Mouse (Mus musculus) c-Kit-positive CD71-positive TER-119-positive erythroid progenitor cells, embryonic 14.5 days (primary cell): ENCODE results near the gene Nutf2.
"Not testable (repeated sequence)": the region's sequence is repeated elsewhere in the genome, so short reads cannot be mapped to it uniquely, and the experiment has no call there.

Experiments
- DNase-seq: peaks from one replicate; pipeline ENCODE4 v3.0.0-alpha.2; 2013; ENCODE audit warnings: low spot score

The Nutf2 gene

DNA sequence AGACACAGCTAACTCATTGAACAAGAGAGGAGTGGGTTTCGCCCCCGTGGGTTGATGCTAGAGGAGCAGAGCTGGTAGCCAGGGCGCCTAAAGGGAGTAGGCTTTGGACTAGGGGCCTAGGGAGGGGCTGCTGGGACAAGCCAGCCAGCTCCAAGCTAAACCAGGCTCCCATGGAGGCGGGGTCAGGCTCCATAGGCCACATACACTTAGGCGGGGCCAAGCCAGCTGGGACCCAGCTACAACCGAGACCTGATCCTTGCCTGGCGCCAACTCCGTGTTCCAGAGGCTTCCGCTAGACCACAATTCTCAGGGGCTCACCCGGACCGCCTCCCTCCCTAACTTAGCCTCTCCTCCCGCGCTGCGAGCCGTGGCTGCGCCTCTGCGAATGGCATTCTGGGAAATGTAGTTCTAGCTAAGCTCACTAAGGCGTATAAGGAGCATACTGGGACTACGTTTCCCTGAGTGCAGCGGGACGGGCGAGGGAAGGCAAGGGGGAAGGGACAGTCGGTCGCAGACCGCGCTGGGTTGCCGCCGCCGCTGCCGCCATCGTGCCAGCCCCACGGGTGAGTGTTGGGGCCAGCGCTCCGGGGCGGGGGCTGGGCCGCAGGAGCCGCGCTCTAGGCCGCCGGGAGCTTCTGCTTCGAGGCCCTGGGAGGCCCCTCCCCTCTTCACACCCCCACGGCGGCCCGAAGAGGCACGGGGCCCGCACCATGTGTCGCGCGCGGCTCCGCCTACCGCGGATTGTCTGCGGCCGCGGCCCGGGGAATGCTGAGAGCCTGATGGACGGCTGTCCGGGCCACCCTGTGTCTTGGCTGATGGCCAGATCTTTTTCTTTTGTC is at the start of gene Nutf2:
Nutf2 (plus strand) TSS at position 438 of the 839 bp plus-strand sequence.
- DNase-seq = peak; percentile 96

DNA sequence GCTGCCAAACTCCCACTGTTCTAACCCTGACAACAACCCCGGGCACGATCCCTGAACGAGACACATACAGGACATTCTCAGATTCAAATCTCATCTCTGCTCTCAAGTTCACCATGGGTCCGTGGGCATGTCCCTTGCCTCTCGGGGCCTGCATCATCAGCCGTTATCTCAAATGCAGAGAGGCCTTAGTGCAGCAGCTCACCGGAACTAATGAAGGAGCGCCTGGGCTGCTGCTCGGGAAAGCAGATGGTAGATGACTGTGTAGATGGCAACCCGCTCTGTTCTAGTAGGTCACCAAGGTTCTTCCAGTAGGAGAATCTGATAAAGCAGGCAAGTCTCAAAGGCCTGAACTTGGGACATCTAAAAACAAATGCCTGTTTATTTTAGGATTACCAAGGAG is 49.3 kb upstream of the Nutf2 start:
- DNase-seq = no peak

DNA sequence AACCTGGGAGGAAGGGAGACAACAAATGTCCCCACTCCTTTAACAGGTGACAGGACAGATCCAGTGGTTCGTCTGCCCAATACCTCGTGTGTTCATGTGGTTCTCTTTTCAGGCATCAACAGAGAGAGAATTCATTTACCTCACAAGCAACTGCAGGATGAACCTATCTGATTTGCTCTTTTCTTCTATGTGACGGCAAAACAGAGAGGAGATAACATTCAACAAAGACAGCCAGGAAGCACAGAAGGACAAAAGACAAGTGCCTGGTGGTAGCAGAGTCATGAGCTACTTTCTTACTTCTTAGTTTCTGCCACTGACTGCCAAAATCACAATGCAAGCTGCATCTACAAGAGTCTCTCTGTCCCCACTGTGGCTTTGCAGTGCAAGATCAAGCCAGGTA is 48.8 kb upstream of the Nutf2 start:
- DNase-seq = no peak

DNA sequence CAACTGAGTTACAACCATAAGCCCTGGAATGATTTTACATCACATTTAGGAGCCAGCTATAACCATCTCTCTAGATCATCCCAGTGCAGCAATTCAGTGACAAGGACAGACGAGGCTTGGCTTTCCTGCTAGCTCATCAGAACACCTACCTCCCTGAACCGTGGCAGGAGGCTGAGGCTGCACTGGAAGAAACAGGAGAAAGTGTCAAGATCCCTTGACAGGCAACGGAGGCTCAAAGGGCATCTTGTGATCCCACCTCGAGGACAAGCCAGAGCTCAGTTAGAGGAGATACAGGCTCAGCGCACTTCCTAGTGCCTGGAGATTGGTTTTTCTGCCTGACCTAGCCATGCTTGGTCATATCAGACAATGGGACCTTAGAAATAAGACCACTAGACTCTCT is 47.9 kb upstream of the Nutf2 start:
- DNase-seq = no peak

GRCm38 (mm10) chr8:105813241-105813640 is 47.1 kb upstream of the Nutf2 start:
- DNase-seq = no peak

DNA sequence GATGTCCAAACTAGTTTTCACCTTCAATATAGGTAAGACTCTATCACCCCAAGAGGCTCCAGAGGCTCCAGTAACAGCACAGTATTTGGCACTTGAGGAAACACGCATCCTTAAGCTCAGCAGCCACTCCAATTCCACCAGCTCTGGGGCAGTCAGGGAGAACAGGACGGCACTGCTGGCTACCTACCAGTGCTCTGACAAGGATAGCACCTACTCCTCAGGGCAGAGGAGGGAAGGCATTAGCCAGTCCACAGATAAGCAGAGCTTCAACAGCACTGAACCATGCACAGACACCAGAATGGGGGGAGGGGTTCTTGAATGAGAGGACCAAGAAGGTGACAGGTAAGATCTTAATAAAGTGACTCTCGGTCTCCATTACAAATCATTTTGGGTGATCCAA is 40.7 kb upstream of the Nutf2 start:
- DNase-seq = no peak

GRCm38 (mm10) chr8:105820925-105821324 is 39.5 kb upstream of the Nutf2 start:
- DNase-seq = peak; percentile 95

- DNase-seq = no peak
Measured at GRCm38 (mm10) chr8:105825506-105825905, 34.9 kb upstream of the Nutf2 start.

- no peak for DNase-seq
Measured at GRCm38 (mm10) chr8:105826379-105826778, 34.0 kb upstream of the Nutf2 start.

GRCm38 (mm10) chr8:105826861-105827848 is 33.2 kb upstream of the Nutf2 start, which contains the start of the genes Ranbp10 and Tsnaxip1:
Gene Ranbp10 (minus strand): TSS chr8:105827350.
Gene Tsnaxip1 (plus strand): TSS chr8:105827731.
- DNase-seq = peak; percentile 98

DNA sequence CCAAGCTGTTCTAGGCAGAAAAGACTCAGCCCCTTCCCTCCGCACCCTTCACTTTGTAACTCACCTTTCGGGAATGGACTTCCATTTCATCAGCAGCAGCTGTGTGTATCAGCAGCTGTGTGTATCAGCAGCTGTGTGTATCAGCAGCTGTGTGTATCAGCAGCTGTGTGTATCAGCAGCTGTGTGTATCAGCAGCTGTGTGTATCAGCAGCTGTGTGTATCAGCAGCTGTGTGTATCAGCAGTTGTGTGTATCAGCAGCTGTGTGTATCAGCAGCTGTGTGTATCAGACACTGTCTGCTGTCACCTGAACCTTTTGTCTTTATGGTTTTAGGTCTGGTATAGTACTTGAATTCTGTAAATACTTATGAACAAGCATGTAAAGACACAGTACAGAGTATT is 26.6 kb upstream of the Nutf2 start:
- DNase-seq = not testable (repeated sequence)

DNA sequence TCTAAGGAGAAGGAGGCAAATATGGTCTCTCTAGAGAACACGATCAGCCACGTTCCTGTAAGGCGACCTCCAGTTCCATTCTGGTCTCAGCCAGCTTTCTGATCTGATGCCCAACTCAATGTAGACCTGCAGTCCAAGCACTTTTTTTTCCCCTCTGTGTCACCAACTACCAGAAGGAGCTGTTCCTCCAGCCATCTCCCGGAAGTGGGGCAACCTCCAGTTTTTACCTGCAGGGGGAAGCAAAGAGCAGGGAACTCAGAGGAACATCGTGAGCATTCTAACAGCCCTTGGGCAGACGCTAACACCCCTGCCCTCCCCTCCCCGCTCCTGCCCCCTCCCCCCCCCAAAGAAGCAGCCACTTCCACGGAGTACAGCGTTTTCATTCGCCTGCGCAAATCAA is 25.1 kb upstream of the Nutf2 start:
- peak; percentile 85 for DNase-seq

DNA sequence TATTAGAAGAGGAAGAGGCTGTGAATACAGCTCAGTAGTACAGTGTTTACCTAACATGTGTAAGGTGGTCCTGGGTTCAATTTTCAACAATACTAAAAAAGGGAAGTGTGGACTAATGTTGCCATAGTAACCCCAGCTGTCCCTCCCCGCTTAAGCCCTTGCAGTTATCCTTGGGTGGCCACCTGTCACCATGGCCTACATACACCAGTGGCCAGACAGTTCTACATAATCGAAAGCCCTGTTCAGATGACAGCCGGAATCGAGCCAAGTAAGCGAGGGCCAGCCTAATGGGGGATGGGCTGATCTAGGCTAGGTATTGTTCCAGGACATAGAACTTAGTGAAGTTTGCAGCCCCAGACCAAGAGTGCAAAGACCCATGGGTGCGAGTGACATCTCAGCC is 23.4 kb upstream of the Nutf2 start:
- no peak for DNase-seq

- DNase-seq = no peak
Measured at GRCm38 (mm10) chr8:105839209-105839608, 21.2 kb upstream of the Nutf2 start.

GRCm38 (mm10) chr8:105846678-105847077 is 13.7 kb upstream of the Nutf2 start:
- DNase-seq = no peak

DNA sequence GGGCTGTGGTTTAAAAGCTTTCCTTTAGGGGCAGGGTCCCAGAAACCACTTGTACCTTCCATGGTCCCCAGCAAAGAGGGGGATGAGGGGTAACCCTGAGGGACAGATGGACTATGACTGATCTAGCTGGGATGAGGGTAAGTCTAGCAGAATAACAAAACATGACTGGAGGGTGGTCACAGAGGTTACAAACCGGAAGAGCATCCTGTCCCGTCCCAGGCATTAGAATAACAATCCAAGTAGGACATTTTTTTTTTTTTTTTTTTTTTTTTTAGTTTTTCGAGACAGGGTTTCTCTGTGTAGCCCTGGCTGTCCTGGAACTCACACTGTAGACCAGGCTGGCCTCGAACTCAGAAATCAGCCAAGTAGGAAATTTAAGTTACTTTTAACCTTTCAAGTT is 10.4 kb upstream of the Nutf2 start:
- no peak for DNase-seq

DNA sequence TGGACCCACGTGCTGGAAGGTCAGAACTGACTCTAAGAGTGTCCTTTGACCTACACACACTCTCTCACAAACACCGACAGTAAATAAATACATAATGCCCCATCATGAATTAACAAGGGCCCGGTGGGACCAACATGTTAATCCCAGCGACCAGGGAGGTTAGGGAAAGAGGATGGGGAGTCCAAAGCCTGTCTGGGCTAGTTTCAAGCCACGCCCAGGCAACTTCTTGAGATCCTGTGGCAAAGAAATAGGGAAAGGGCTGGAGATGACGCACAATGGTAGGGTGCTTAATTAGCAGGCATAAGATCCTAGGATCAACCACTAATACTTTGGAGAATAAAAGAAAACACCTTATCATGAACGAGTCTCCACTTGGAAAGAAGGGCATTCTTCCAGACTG is 9.8 kb upstream of the Nutf2 start:
- no peak for DNase-seq

DNA sequence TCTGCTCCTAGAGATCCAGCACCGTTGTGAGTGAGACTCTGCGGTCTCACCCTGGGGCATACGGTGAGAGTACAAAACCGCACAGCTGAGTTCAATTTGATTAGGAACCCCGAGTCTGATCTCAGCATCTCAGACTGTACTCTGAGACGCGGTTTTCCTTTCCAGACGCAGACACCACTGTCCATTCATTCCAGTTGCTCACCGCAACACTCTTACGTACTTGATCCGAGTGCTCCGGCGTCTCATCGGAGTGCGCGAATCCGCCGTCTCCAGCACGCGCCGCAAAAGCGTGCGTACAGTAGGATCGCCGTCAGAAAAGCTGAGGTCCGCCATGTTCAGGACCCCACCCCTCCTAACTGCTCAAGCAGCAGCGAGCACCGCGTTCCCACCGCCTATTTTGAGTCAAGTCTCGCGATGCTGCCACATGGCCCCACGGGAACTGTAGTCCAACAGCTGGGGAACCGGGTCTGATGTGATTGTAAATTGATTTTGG is 8.7 kb upstream of the Nutf2 start:
- DNase-seq = peak; percentile 85

GRCm38 (mm10) chr8:105852146-105852729 is 8.1 kb upstream of the Nutf2 start:
- no peak for DNase-seq

- no peak for DNase-seq
Measured at GRCm38 (mm10) chr8:105853178-105853577, 7.2 kb upstream of the Nutf2 start, which contains the start of gene Cenpt. Gene Cenpt (minus strand): TSS chr8:105853278.

DNA sequence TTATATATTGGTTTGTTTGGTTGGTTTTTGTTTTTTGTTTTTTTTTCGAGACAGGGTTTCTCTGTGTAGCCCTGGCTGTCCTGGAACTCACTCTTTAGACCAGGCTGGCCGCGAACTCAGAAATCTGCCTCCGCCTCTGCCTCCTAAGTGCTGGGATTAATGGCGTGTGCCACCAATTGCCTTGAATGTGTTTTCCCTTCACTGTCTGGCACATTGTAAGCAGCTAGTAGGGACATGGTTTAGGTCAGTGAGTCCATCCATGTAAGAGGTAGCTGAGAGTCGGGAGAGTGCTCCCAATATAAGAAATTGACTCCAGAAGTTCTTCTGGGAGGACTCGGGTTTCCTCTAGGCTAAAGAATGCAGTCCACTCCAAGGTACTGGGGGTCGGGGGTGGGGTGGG is 6.1 kb upstream of the Nutf2 start:
- no peak for DNase-seq

DNA sequence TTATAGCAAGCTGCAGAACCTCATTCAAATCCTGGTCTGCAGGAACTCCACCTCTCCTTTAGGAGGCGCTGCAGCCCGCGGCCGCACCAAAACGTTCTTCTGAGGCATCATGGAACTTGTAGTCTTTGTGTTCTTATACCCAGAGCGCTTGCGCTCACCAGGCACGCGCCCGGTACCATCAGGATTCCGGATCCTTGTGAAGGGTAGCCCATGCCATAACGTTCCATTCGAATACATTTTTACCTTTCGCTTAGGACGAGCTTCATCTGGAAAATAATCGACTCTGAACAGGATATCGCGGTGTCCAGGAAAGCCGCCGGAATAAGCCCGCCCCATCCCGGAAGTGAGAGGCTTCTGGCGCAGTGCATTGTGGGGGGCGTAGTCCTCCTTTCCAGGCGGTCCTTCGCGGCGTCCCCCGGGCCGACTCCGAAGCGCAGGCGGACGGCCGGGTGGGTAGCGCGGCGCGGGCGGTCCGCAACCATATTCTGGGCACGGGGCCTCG is 5.6 kb upstream of the Nutf2 start, which contains the start of gene Thap11:
Thap11 (plus strand) TSS at position 418 of the 502 bp plus-strand sequence.
- peak; percentile 92 for DNase-seq
